Mouse (Mus musculus) c-Kit-negative CD71-positive TER-119-positive erythroid progenitor cells, embryonic 14.5 days (primary cell): Measurements from ENCODE around the gene Sytl4.
A peak's percentile ranks its signal among the peaks of the same experiment; 100 is the strongest.

Source experiments
- DNase-seq: peaks from one replicate; pipeline ENCODE4 v3.0.0-alpha.2; 2013; ENCODE audit warnings: low read depth, low spot score

Sytl4 gene

GRCm38 (mm10) chrX:133981231-133982002 lies at the start of gene Sytl4:
Gene Sytl4, minus strand, starts transcription at chrX:133981812.
- DNase-seq = no peak

GRCm38 (mm10) chrX:134020664-134021063 lies 39.1 kb upstream of the Sytl4 start:
- no peak for DNase-seq

GRCm38 (mm10) chrX:134019005-134019404 lies 37.4 kb upstream of the Sytl4 start:
- no peak for DNase-seq

- no peak for DNase-seq
These were observed 14.3 kb upstream of the Sytl4 start for GRCm38 (mm10) chrX:133995866-133996265.

GRCm38 (mm10) chrX:133964615-133965014 lies 17.0 kb downstream of the Sytl4 start:
- no peak for DNase-seq

GRCm38 (mm10) chrX:133960617-133961016 lies 21.0 kb downstream of the Sytl4 start:
- DNase-seq = no peak

- no peak for DNase-seq
These were observed 27.0 kb downstream of the Sytl4 start for GRCm38 (mm10) chrX:133954661-133955060.

GRCm38 (mm10) chrX:133947427-133947826 lies 34.2 kb downstream of the Sytl4 start:
- DNase-seq = no peak

- DNase-seq = no peak
These were observed 42.1 kb downstream of the Sytl4 start for GRCm38 (mm10) chrX:133939561-133939960.

GRCm38 (mm10) chrX:133936605-133937225 lies 44.9 kb downstream of the Sytl4 start:
- DNase-seq = no peak

- DNase-seq = peak; percentile 5
These were observed 50.2 kb downstream of the Sytl4 start for GRCm38 (mm10) chrX:133931302-133932013.

GRCm38 (mm10) chrX:133926760-133927159 lies 54.9 kb downstream of the Sytl4 start:
- no peak for DNase-seq

- DNase-seq = no peak
These were observed 60.4 kb downstream of the Sytl4 start for GRCm38 (mm10) chrX:133921187-133921586.

- DNase-seq = no peak
These were observed 67.4 kb downstream of the Sytl4 start for GRCm38 (mm10) chrX:133914219-133914618.

- no peak for DNase-seq
These were observed 68.6 kb downstream of the Sytl4 start for GRCm38 (mm10) chrX:133913006-133913405.

GRCm38 (mm10) chrX:133911397-133912103 lies 70.1 kb downstream of the Sytl4 start:
- no peak for DNase-seq

- no peak for DNase-seq
These were observed 73.4 kb downstream of the Sytl4 start, which contains the start of gene Srpx2 for GRCm38 (mm10) chrX:133908261-133908660. Gene Srpx2, plus strand, starts transcription at chrX:133908426.

GRCm38 (mm10) chrX:133898014-133898542 lies 83.5 kb downstream of the Sytl4 start, which contains the start of gene Tspan6:
Gene Tspan6, minus strand, starts transcription at chrX:133898429.
- DNase-seq = no peak

- no peak for DNase-seq
These were observed 93.5 kb downstream of the Sytl4 start for GRCm38 (mm10) chrX:133888111-133888510.

- DNase-seq = no peak
These were observed 94.3 kb downstream of the Sytl4 start for GRCm38 (mm10) chrX:133887308-133887707.
